Mouse (Mus musculus) MEL (cell line): Measurements from ENCODE around the gene Usp33. TPM values are rescaled to one million over a fixed set of nuclear protein-coding genes. Genes with fewer than 3 reads are reported as not detected.

Source experiments
- DNase-seq: peaks from one replicate; pipeline ENCODE4 v3.0.0; 2011; ENCODE audit warnings: low read depth, low spot score
- H3K27ac ChIP-seq: 2 replicates; pipeline ENCODE4 v1.5.1; 2012; ENCODE audit warnings: low read depth, mild to moderate bottlenecking, control low read depth, low read length, moderate library complexity; ENCODE audit not compliant: control insufficient read depth
- H3K27me3 ChIP-seq, 2 experiments: fragments of 150-350 bp in 1 of 2; sonication (generic) in 1 of 2; 2 replicates each; pipeline ENCODE4 v1.6.1; 2012; ENCODE audit warnings: low read length in 2 of 2, mild to moderate bottlenecking in 2 of 2, improper control_type of control experiment in 1 of 2, moderate library complexity in 1 of 2; ENCODE audit not compliant: insufficient read depth in 2 of 2, control insufficient read depth in 1 of 2
- H3K36me3 ChIP-seq, 2 experiments: 2 replicates each; pipeline ENCODE4 v1.6.1; 2012 to 2014; ENCODE audit warnings: low read length in 2 of 2, improper control_type of control experiment in 1 of 2, inconsistent platforms in 1 of 2, mild to moderate bottlenecking in 1 of 2; ENCODE audit not compliant: insufficient read depth in 2 of 2, control insufficient read depth in 1 of 2
- H3K4me1 ChIP-seq, 2 experiments: fragments of 150-350 bp in 1 of 2; sonication (generic) in 1 of 2; 2 replicates each; pipeline ENCODE4 v1.6.1; 2012; ENCODE audit warnings: low read length in 2 of 2, improper control_type of control experiment in 1 of 2, mild to moderate bottlenecking in 1 of 2; ENCODE audit not compliant: insufficient read depth in 2 of 2, control insufficient read depth in 1 of 2
- H3K4me3 ChIP-seq, 2 experiments: fragments of 150-350 bp in 1 of 2; sonication (generic) in 1 of 2; 2 replicates each; pipeline ENCODE4 v1.5.1; 2012; ENCODE audit warnings: low read depth in 2 of 2, low read length in 2 of 2, mild to moderate bottlenecking in 2 of 2, moderate library complexity in 2 of 2, control low read depth in 1 of 2, improper control_type of control experiment in 1 of 2; ENCODE audit not compliant: control insufficient read depth in 1 of 2, insufficient read depth in 1 of 2
- H3K79me2 ChIP-seq: 2 replicates; pipeline ENCODE4 v1.6.1; 2012; ENCODE audit warnings: mild to moderate bottlenecking, low read length, moderate library complexity; ENCODE audit not compliant: control insufficient read depth, poor library complexity, insufficient read depth
- H3K9ac ChIP-seq: 2 replicates; pipeline ENCODE4 v1.6.1; 2012; ENCODE audit warnings: low read depth, mild to moderate bottlenecking, control low read depth, low read length, moderate library complexity; ENCODE audit not compliant: control insufficient read depth, poor library complexity, severe bottlenecking
- H3K9me3 ChIP-seq: fragments of 150-350 bp; sonication (generic); replicated peaks from 2 replicates; pipeline ENCODE4 v1.6.1; 2012; ENCODE audit warnings: mild to moderate bottlenecking, low read length, improper control_type of control experiment, moderate library complexity; ENCODE audit not compliant: insufficient read depth
- CHD2 ChIP-seq: IDR thresholded peaks from 2 replicates; pipeline ENCODE4 v1.6.1; 2011; ENCODE audit warnings: low read length, improper control_type of control experiment
- CTCF ChIP-seq, 3 experiments: IDR thresholded peaks in 2 of 3; conservative IDR thresholded peaks in 1 of 3; 2 replicates each; pipeline ENCODE4 v1.5.1; 2011 to 2012; ENCODE audit warnings: low read length in 3 of 3, low read depth in 2 of 3, mild to moderate bottlenecking in 2 of 3, improper control_type of control experiment in 1 of 3, inconsistent platforms in 1 of 3, mixed read lengths in 1 of 3, moderate library complexity in 1 of 3; ENCODE audit not compliant: control insufficient read depth in 1 of 3, insufficient read depth in 1 of 3, poor library complexity in 1 of 3, severe bottlenecking in 1 of 3
- E2F4 ChIP-seq: IDR thresholded peaks from 2 replicates; pipeline ENCODE4 v1.6.1; 2011; ENCODE audit warnings: low read depth, low read length, improper control_type of control experiment, borderline replicate concordance
- EP300 ChIP-seq, 2 experiments: IDR thresholded peaks; 2 replicates each; pipeline ENCODE4 v1.6.1; 2011; ENCODE audit warnings: improper control_type of control experiment in 2 of 2, low read length in 2 of 2, low read depth in 1 of 2, mild to moderate bottlenecking in 1 of 2
- ETS1 ChIP-seq: IDR thresholded peaks from 2 replicates; pipeline ENCODE4 v1.6.1; 2012; ENCODE audit warnings: low read depth, mild to moderate bottlenecking, inconsistent platforms, low read length, improper control_type of control experiment, moderate library complexity
- GATA1 ChIP-seq: IDR thresholded peaks from 2 replicates; pipeline ENCODE4 v1.6.1; 2011; ENCODE audit warnings: low read depth, low read length, improper control_type of control experiment
- HCFC1 ChIP-seq: IDR thresholded peaks from 2 replicates; pipeline ENCODE4 v1.6.1; 2012; ENCODE audit warnings: low read depth, mild to moderate bottlenecking, inconsistent platforms, low read length, improper control_type of control experiment, moderate library complexity
- JUND ChIP-seq: IDR thresholded peaks from 2 replicates; pipeline ENCODE4 v1.6.1; 2011; ENCODE audit warnings: low read depth, mild to moderate bottlenecking, improper control_type of control experiment, low read length
- MAFK ChIP-seq: IDR thresholded peaks from 2 replicates; pipeline ENCODE4 v1.6.1; 2011; ENCODE audit warnings: low read depth, mild to moderate bottlenecking, low read length, improper control_type of control experiment, borderline replicate concordance
- MAX ChIP-seq: IDR thresholded peaks from 2 replicates; pipeline ENCODE4 v1.6.1; 2011; ENCODE audit warnings: low read length, improper control_type of control experiment
- MYB ChIP-seq: IDR thresholded peaks from 2 replicates; pipeline ENCODE4 v1.6.1; 2011; ENCODE audit warnings: mild to moderate bottlenecking, low read depth, low read length, improper control_type of control experiment
- MYC ChIP-seq: IDR thresholded peaks from 2 replicates; pipeline ENCODE4 v1.6.1; 2011; ENCODE audit warnings: low read depth, mild to moderate bottlenecking, low read length, improper control_type of control experiment, moderate library complexity
- NRF1 ChIP-seq: IDR thresholded peaks from 2 replicates; pipeline ENCODE4 v1.6.1; 2014; ENCODE audit warnings: low read depth, mild to moderate bottlenecking, inconsistent platforms, low read length, improper control_type of control experiment, moderate library complexity; ENCODE audit not compliant: poor library complexity, insufficient read depth, severe bottlenecking
- POLR2A ChIP-seq, 2 experiments: IDR thresholded peaks; 2 replicates each; pipeline ENCODE4 v1.6.1; 2011 to 2012; ENCODE audit warnings: low read length in 2 of 2, mild to moderate bottlenecking in 2 of 2, control low read depth in 1 of 2, improper control_type of control experiment in 1 of 2, low read depth in 1 of 2, moderate library complexity in 1 of 2; ENCODE audit not compliant: control insufficient read depth in 1 of 2, insufficient read depth in 1 of 2, poor library complexity in 1 of 2
- POLR2AphosphoS5 ChIP-seq: IDR thresholded peaks from 2 replicates; pipeline ENCODE4 v1.6.1; 2012; ENCODE audit warnings: low read depth, borderline replicate concordance, mild to moderate bottlenecking, inconsistent platforms, low read length, moderate library complexity, mixed read lengths
- RAD21 ChIP-seq: IDR thresholded peaks from 2 replicates; pipeline ENCODE4 v1.6.1; 2011; ENCODE audit warnings: mild to moderate bottlenecking, low read depth, low read length, improper control_type of control experiment
- RCOR1 ChIP-seq: IDR thresholded peaks from 2 replicates; pipeline ENCODE4 v1.6.1; 2012; ENCODE audit warnings: low read depth, mild to moderate bottlenecking, inconsistent platforms, low read length, improper control_type of control experiment
- SIN3A ChIP-seq: IDR thresholded peaks from 2 replicates; pipeline ENCODE4 v1.6.1; 2012; ENCODE audit warnings: low read length, improper control_type of control experiment, inconsistent platforms
- SMC3 ChIP-seq: IDR thresholded peaks from 2 replicates; pipeline ENCODE4 v1.6.1; 2011; ENCODE audit warnings: low read depth, low read length, improper control_type of control experiment
- TCF12 ChIP-seq: IDR thresholded peaks from 2 replicates; pipeline ENCODE4 v1.6.1; 2014; ENCODE audit warnings: low read depth, mild to moderate bottlenecking, inconsistent platforms, low read length, improper control_type of control experiment, moderate library complexity
- USF1 ChIP-seq: IDR thresholded peaks from 2 replicates; pipeline ENCODE4 v1.6.1; 2014; ENCODE audit warnings: low read depth, mild to moderate bottlenecking, inconsistent platforms, low read length, improper control_type of control experiment, moderate library complexity
- ZMIZ1 ChIP-seq: IDR thresholded peaks from 2 replicates; pipeline ENCODE4 v1.6.1; 2012; ENCODE audit warnings: low read depth, mild to moderate bottlenecking, inconsistent platforms, low read length, improper control_type of control experiment, moderate library complexity
- polyA plus RNA-seq, 2 experiments: library from polyadenylated mRNA; stranded (reverse) in 1 of 2; unstranded in 1 of 2; fragments of >175 nt in 1 of 2; fragments of >200 nt in 1 of 2; gene quantifications; 2 replicates each; pipeline versions ENCODE4 v1.2.1 to v1.2.4; 2012; ENCODE audit warnings: low replicate concordance in 2 of 2, low read depth in 1 of 2; ENCODE audit not compliant: insufficient read length in 2 of 2, insufficient read depth in 1 of 2, missing spikeins in 1 of 2
- total RNA-seq: library from RNA; depleted of rRNA; stranded (reverse); fragments of 300-350 nt; gene quantifications from 2 replicates; pipeline ENCODE4 v1.2.3, GENCODE M21; 2012

The Usp33 gene
- total and polyA plus RNA-seq, 3 experiments, result 32.3 to 34.1 TPM; not detected in 1

DNA sequence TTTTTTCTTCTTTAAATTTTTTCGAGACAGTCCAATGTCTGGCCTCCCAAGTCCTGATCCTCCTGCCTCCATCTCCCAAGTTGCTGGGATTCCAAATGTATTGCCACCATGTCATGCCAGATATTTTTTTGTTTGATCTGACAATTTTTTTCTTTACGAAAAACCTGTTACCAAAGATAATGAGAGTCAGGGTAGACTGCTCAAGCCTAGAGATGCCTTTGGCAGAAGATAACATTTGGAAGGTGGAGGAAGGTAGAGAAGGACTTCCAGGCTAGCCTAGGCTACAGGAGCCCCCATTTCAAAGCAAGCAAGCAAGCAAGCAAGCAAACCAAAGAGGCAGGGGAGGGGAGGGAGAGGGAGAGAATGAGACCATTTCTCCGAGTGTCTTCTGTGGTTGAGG lies 949 bp downstream of the Usp33 start (continued):
- TF ChIP-seq SIN3A, result 0 out of 2 replicates have a peak, but pooled peaks have one; percentile 6
- TF ChIP-seq HCFC1, result no peak
- 0 out of 2 replicates have a peak, but pooled peaks have one; percentile 25 for TF ChIP-seq ETS1
- peak; percentile 68; the same call in 1 of the 2 replicates for TF ChIP-seq TCF12
- no peak for TF ChIP-seq USF1
- no peak for TF ChIP-seq ZMIZ1
- TF ChIP-seq POLR2A (IDR thresholded peaks at IDR 0.05; ENCODE audit: control insufficient read depth in 1 of 2, insufficient read depth in 1 of 2, low read depth in 1 of 2, low read length in 2 of 2, poor library complexity in 1 of 2), result no peak
- TF ChIP-seq CTCF (IDR thresholded peaks at IDR 0.05 in 2 of 3, conservative IDR thresholded peaks at IDR 0.05 in 1 of 3; ENCODE audit: control insufficient read depth in 1 of 3, insufficient read depth in 1 of 3, low read depth in 2 of 3, low read length in 3 of 3, poor library complexity in 1 of 3, severe bottlenecking in 1 of 3), result no peak

DNA sequence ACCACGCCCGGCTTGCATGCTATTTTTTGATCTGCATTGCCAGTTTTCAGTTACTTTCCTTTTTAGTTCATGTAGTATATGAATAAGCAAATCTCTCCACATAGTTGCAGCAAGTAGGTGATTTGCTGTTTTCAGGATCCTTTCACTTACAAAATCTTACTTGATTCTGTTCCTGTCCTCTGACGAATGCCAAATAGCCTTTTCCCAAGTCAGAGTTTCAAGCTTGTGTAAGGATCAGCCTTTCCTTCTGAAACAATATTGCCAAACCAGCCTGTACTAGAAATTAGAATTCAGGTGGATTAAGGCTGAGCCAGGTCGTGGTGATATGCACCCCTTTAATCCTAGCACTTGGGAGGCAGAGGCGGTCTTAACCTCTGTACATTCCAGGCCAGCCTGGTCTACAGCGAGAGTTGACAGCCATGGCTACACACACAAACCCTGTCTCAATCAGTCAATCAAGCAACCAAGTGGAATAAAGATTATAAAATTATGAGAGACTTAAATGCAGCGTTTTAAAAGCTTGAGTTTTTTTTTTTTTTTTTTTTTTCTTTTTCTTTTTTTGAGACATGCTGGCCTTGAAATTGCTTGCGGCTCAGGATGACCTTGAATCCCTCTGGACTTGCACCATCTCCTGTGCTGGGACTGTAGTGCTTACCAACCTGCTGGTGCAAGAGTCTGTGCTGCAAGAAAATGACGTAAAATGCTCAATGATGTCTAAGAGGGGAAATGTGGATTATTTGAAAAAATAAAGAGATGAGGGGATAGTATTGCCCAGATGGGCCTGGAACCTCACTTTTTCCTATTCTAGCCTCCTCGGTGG lies 1.9 kb downstream of the Usp33 start:
- H3K4me3 ChIP-seq, result no peak overlapping the region
- H3K9ac ChIP-seq, result no peak overlapping the region
- TF ChIP-seq JUND (no peak), E2F4 (no peak), POLR2AphosphoS5 (no peak), GATA1 (no peak), TCF12 (no peak), EP300 (IDR thresholded peaks at IDR 0.05; ENCODE audit: low read depth in 1 of 2, low read length in 2 of 2) (no peak), RAD21 (no peak), CTCF (IDR thresholded peaks at IDR 0.05 in 2 of 3, conservative IDR thresholded peaks at IDR 0.05 in 1 of 3; ENCODE audit: control insufficient read depth in 1 of 3, insufficient read depth in 1 of 3, low read depth in 2 of 3, low read length in 3 of 3, poor library complexity in 1 of 3, severe bottlenecking in 1 of 3) (no peak), MYB (no peak), NRF1 (no peak), MAFK (no peak), RCOR1 (no peak), SMC3 (no peak), CHD2 (no peak), MYC (no peak), MAX (no peak), HCFC1 (no peak)
- peak; percentile 14 for DNase-seq
- H3K36me3 ChIP-seq, result peaks cover 2 to 9% of the 10 kb centered on the region in 2 experiments; a peak in 3 of 4 replicates
- H3K4me1 ChIP-seq, result peaks cover 6 to 9% of the 10 kb centered on the region in 2 experiments
- H3K27me3 ChIP-seq, result no peaks in the 10 kb centered on the region
- H3K27ac ChIP-seq, result no peak overlapping the region
- no peaks in the 10 kb centered on the region for H3K9me3 ChIP-seq
- H3K79me2 ChIP-seq, result peaks cover 51% of the 10 kb centered on the region
